Mouse (Mus musculus): ENCODE results near the gene Sncg. TPM values are rescaled to one million over a fixed set of nuclear protein-coding genes. Genes with fewer than 3 reads are reported as not detected.
"Not testable (repeated sequence)": the region's sequence is repeated elsewhere in the genome, so short reads cannot be mapped to it uniquely, and the experiment has no call there.

The Sncg gene
- polyA plus RNA-seq, 1 experiment from 2014 or later: not detected

DNA sequence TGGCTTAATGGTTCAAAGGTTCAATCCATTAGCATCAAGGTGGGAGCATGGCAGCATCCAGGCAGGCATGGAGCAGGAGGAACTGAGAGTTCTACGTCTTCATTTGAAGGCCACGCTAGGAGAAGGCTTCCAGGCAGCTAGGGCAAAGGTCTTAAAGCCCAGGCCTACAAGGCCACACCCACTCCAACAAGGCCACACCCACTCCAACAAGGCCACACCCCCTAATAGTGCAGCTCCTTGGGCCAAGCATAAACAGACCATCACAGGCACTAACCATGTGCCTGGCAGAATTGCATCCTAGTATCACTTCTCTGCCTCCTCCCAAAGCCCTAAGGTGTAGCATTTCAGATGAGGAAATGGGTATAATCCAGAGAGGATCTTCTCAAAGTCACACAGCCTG lies 2.8 kb downstream of the Sncg start:
- in situ Hi-C loops (cut with MboI; ENCODE audit: low pct_unique_long_range_greater_than_20kb): no loop called here
- ChIA-PET POLR2A (no interaction called here), CTCF (interaction anchor here (1.3 to 2.0 kb wide), 2 partner anchors 8 to 29 kb away, joined by 3 to 7 read pairs; no protein-coding TSS in a partner anchor)
- H3K27me3 ChIP-seq: no peaks in the 10 kb centered on the region
- DNase-seq (ENCODE audit: low read depth, low spot score): no peak
- TF ChIP-seq CTCF (IDR thresholded peaks at IDR 0.05): no peak
- no peak for ATAC-seq

DNA sequence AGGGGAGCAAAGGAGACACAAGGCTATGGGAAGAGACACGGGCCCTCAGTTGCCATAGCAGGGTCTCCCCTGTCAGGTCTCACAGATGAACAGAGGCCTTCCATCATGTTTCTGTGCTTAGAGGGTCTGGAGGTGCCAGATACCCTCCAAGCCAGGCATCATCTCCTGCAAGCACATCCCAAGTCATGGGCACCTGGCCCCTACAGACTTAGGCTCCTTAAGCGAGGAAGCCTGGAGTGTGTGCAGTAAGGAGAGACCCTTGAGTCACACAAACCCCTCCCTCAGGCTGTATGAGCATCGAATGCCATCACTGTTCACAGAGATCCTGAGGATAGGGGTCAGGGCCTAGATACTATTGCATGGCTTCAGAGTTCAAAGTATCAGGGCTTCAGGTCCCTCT lies 3.7 kb downstream of the Sncg start:
- no peaks in the 10 kb centered on the region for H3K27me3 ChIP-seq
- no peak for DNase-seq (ENCODE audit: low read depth, low spot score)
- in situ Hi-C loops (cut with MboI; ENCODE audit: low pct_unique_long_range_greater_than_20kb): no loop called here
- POLR2A ChIA-PET: no interaction called here
- CTCF ChIA-PET: interaction anchor here (1.0 kb wide), 1 partner anchor 103 kb away, joined by 3 read pairs; no protein-coding TSS in a partner anchor
- TF ChIP-seq CTCF (IDR thresholded peaks at IDR 0.05): no peak
- no peak for ATAC-seq

DNA sequence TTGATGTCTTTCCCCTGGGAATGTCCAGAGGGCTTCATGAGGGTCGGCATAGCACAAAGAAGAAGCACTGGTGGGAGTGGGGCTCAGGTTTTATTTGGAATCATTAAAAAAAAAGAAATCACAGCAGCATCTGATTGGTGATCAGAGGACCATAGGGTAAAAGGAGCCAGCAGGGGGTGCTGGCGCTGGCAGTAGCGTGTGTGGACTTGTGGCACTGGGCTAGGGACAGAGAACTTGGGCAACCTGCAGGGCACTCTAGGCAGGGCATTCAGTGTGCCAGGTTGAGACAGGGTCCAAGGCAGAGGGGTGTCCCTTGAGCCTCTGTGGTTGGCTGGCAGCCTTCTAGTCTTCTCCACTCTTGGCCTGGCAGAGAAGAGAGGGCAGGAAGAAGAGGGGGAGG lies 4.4 kb downstream of the Sncg start:
- TF ChIP-seq CTCF (IDR thresholded peaks at IDR 0.05): no peak
- in situ Hi-C loops (cut with MboI; ENCODE audit: low pct_unique_long_range_greater_than_20kb): no loop called here
- DNase-seq (ENCODE audit: low read depth, low spot score): no peak
- POLR2A ChIA-PET: no interaction called here
- CTCF ChIA-PET: no interaction called here
- H3K27me3 ChIP-seq: no peaks in the 10 kb centered on the region
- ATAC-seq: no peak

DNA sequence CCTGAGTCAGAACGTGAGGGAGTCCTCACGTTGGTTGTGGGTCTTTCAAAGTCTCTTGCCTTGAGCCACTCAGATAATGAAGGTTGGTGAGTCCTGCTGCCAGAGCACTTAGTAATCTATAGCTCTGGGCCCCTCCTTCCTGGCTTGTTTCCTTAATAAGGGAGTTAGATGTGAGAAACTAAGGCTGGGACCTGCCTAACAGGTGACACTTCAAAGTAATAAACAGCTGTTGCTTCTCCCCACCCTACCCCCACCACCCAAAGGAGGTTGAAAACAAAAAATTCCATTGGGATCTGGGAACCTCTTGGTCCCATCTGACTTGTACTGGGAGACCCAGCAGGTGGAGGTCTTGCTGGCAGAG lies 9.5 kb downstream of the Sncg start:
- DNase-seq (ENCODE audit: low read depth, low spot score): no peak
- ChIA-PET POLR2A (no interaction called here), CTCF (interaction anchor here (1.6 kb wide), 1 partner anchor 11 kb away, joined by 3 read pairs; no protein-coding TSS in a partner anchor)
- H3K27me3 ChIP-seq: no peaks in the 10 kb centered on the region
- TF ChIP-seq CTCF (IDR thresholded peaks at IDR 0.05): no peak
- in situ Hi-C loops (cut with MboI; ENCODE audit: low pct_unique_long_range_greater_than_20kb): loop anchor here (10.0 kb wide), 1 partner anchor 260 kb away; the partner anchor contains the start of gene A630023A22Rik
- ATAC-seq: no peak

DNA sequence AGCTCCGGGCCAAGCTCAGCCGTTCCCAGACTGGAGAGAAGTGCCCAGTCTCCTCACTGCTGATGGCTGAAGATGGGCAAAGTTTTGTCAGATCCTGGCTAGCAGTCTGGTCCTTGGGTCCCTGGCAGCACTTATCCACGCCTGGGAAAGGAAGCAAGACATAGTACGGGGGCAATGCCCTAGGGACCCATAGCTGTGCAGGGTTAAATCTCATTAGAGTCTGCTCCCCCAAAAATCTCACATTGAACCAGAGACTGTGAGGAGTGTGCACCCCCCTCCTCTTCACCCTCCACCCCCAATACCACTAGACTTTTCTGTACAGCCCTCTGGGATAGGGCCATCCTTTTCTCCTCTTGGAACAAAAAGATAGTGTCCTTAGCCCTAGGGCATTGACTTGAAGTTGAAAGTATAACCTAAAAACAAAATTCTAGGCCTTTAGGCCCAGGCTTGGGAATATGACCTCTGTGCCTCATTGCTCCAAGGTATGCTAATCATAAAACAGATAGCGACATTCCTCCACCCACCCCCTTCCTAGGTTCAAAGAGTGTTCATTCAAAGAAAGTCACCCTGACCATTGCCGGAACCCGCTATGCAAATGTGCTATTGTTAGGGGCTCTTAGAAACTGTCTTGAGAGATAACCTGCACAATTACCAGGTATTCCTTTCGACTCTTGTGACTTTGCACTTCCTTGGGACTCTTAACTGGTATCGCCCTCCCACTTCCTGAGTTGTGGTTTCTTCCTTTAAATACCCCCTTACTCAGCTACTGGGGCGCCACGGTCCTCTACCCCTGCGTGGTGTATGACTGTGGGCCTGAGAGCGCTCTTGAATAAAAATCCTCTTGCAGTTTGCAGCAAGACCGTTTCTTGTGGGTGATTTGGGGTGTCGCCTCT lies 10.1 kb downstream of the Sncg start:
- in situ Hi-C loops (cut with MboI; ENCODE audit: low pct_unique_long_range_greater_than_20kb): loop anchor here (5.0 to 10.0 kb wide), 2 partner anchors 92 to 260 kb away; partner anchors contain the start of gene A630023A22Rik
- POLR2A ChIA-PET: not testable (repeated sequence)

DNA sequence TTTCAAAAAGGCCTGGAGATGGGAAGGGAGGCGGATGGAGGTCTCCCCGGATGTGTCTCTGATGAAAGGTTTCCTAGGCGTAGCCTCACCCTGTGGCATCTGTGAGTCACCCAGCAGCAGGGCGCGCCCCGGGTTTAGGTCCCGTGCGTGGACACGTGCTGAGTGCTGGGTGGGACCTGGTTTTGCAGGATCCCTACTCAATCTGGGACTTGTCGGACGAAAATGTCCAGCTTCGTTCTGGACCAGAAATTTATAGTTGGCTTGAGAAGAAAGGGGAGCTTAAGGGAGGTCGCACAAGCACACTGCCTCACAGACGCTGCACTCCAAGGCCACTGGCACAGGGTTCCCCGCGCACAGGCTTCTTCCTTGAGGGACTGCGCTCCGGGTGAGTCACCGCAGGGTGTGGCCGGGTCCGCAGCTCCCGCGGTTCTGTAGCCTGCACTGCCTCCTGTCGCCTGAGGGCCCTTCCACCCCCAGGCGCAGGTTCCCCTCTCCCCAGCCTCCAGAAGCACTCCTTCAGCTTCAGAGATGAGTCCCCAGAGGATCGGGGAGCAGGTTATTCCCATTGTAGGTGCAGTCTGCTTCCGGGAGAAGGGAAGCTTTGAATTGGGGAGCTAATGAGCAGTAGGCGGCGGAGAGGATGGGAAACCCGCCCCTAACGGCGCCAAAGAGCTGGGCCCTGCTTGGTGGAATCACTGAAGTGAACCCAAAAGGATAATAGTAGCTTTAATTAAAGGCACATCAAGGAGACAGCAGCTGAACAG lies 10.9 kb downstream of the Sncg start:
- ChIA-PET CTCF (interaction anchor here (1.2 to 2.6 kb wide), 8 partner anchors 8 to 173 kb away, joined by 3 to 11 read pairs (median 6); partner anchors contain the start of gene Mmrn2), POLR2A (no interaction called here)
- no peaks in the 10 kb centered on the region for H3K27me3 ChIP-seq
- DNase-seq (ENCODE audit: low read depth, low spot score) (no peak), ATAC-seq (peak; percentile 92)
- TF ChIP-seq CTCF (IDR thresholded peaks at IDR 0.05): no peak
- in situ Hi-C loops (cut with MboI; ENCODE audit: low pct_unique_long_range_greater_than_20kb): loop anchor here (5.0 to 10.0 kb wide), 2 partner anchors 91 to 259 kb away; partner anchors contain the start of gene A630023A22Rik

More for the DNA sequence above, 10.1 kb downstream of the Sncg start:
- peak; percentile 8 for ATAC-seq
- DNase-seq (ENCODE audit: low read depth, low spot score); H3K27me3 ChIP-seq: not testable (repeated sequence)
- CTCF ChIA-PET: interaction anchor here (1.2 to 2.6 kb wide), 8 partner anchors 8 to 174 kb away, joined by 3 to 11 read pairs (median 6); partner anchors contain the start of gene Mmrn2

DNA sequence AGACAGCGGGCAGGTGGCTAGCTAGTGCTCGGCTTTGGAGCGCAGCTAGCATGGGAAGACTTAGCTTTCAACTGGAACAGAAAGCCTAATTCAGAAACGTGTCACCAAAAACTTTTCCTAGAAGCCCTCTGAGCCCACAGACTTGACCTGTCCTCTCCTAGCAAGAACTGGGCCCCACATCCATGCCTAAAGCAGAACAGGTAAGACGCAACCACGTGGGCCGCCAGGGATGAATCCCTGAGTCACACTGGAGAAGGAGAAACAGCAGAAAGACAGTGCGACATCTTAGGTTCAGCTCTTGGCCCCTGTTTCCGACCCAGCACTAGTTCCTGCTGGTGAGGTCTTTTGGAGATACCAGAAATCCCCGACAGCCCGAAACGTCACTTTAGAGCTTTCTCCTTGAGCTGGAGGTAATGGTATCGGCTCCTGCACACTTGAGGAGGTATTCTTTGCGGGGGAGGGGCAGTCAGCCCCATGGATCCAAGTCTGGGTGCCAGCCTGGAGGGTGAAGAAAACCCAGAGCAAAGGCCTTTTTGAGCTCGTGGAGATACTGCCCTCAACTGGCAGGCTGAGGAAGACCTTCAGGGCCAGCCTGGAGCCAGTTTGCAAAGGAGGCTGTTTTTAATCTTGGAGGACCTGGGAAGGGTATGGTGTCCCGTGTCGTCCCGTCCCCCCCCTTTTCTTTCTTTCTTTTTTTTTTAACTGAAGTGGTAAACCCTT lies 11.7 kb downstream of the Sncg start:
- POLR2A ChIA-PET: no interaction called here
- ATAC-seq: peak; percentile 81
- CTCF ChIA-PET: interaction anchor here (0.7 to 2.6 kb wide), 15 partner anchors 9 to 172 kb away, joined by 3 to 11 read pairs (median 5); partner anchors contain the start of gene Mmrn2
- no peak for DNase-seq (ENCODE audit: low read depth, low spot score)
- no peaks in the 10 kb centered on the region for H3K27me3 ChIP-seq
- in situ Hi-C loops (cut with MboI; ENCODE audit: low pct_unique_long_range_greater_than_20kb): loop anchor here (5.0 to 10.0 kb wide), 2 partner anchors 91 to 258 kb away; partner anchors contain the start of gene A630023A22Rik
- no peak for TF ChIP-seq CTCF (IDR thresholded peaks at IDR 0.05)

DNA sequence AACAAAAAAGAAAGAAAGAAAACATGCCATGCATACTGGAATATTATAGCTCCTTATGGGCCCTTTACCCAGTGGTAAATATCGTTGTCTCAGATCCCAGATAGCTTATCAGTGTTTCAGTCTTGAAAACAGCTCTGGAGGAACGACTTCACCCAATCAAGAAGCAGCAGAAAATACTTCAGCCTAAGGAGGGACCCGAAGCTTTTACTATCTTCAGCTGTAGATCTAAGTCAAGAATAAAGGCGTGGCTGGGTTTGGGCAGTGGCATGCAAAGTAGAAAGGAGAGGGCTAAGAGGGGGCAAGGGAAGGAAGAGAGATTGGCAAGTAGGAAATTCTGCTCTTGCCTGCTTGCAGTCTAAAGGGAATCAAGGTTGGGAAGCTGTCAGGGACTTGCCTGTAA lies 12.5 kb downstream of the Sncg start:
- ChIA-PET POLR2A (no interaction called here), CTCF (interaction anchor here (1.0 to 2.6 kb wide), 8 partner anchors 8 to 98 kb away, joined by 3 to 11 read pairs (median 4); partner anchors contain the start of gene Mmrn2)
- no peak for TF ChIP-seq CTCF (IDR thresholded peaks at IDR 0.05)
- ATAC-seq (no peak), DNase-seq (ENCODE audit: low read depth, low spot score) (no peak)
- H3K27me3 ChIP-seq: no peaks in the 10 kb centered on the region
- in situ Hi-C loops (cut with MboI; ENCODE audit: low pct_unique_long_range_greater_than_20kb): loop anchor here (5.0 to 10.0 kb wide), 2 partner anchors 90 to 257 kb away; partner anchors contain the start of gene A630023A22Rik

DNA sequence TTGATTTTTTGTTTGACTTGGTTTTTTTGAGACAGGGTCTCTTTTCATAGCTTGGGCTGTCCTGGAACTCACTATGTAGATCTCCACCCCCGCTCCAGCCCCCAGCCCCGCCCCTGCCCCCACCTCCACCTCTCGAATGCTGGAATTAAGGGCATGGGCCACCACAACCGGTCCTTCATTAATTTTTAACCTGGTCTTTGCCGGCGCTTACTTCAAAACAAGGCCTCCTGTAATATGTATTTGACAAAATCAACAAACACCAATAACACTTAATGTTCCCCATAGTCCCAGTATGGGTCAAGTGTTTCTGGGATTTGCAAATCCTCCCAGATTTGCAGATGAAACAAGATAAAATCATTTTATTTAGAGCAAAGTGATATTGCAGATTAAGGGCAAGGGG lies 14.3 kb downstream of the Sncg start:
- in situ Hi-C loops (cut with MboI; ENCODE audit: low pct_unique_long_range_greater_than_20kb): loop anchor here (5.0 to 10.0 kb wide), 2 partner anchors 88 to 255 kb away; partner anchors contain the start of gene A630023A22Rik
- no peak for TF ChIP-seq CTCF (IDR thresholded peaks at IDR 0.05)

More for the DNA sequence above, 14.3 kb downstream of the Sncg start:
- DNase-seq (ENCODE audit: low read depth, low spot score): no peak
- ChIA-PET CTCF (interaction anchor here (0.9 to 1.7 kb wide), 2 partner anchors 9 to 12 kb away, joined by 3 to 5 read pairs; no protein-coding TSS in a partner anchor), POLR2A (no interaction called here)
- H3K27me3 ChIP-seq: no peaks in the 10 kb centered on the region
- no peak for ATAC-seq
